Mouse (Mus musculus) yolk sac, embryonic 10.5 days (tissue): ENCODE measurements at regions not wholly inside any gene's neighbourhood (a gene's known extent, or its start where the extent isn't known, plus 50 kb on each side); places are given as distances from the start of the nearest gene placed in this dataset.
"Not testable (repeated sequence)": the region's sequence is repeated elsewhere in the genome, so short reads cannot be mapped to it uniquely, and the experiment has no call there.

Experiments
- DNase-seq: peaks from one replicate; pipeline ENCODE4 v3.0.0-alpha.2; 2017; ENCODE audit warnings: low spot score

DNA sequence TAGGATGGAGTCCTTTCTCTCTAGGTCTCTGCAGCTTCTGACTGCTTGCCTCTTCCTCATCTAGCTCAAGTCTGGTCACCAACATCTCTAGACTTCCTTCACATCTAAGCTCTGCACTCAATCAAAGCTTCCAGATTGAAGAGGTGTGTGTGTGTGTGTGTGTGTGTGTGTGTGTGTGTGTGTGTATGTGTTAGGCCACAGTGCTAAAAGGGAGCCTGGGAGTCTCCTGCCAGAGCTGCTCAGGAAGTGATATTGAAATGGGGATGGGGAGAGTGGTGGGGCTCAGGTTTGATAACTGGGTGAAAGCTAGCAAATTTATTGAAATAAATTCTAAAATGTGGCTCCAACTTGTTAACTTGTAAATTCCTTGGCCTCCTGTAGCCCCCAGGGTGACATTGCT, 73.3 kb downstream of the Gm31371 start:
- not testable (repeated sequence) for DNase-seq

DNA sequence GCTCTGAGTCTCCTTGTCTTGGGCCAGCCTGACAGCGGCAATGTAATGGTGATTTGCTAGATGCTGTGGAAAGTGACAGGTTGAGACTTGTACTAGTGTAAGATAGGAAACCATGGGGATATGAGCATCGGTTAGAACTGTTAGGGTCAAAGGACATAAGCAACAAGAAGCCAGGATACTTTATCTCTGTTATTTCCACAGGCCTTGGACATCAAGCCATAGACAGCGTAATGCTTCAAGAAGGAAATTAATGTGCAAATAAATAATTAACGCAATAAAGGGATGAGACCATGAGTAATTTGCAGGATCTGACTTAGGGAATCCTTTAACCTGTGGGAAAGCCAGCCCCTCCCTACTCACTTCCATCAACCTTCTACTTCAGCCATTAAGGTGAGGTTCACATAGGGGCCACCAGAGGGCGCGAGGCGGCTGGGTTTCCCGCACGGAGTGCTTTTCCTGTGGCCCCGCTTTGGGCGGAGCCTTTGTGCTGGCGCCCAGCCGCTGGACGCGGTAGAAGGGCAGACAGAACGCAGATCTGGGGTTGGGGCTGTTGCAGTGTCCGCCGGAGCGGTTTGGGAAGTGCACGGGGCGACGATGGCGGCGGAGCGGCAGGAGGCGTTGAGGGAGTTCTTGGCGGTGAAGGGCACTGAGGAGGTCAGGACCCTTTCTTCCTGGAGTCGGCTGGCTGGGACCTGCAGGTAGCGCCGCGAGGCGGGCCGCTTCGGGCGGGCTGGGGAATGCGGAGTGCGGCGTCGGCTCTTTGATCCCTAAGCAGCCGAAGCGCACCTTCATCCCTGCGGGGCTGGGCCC, 76.5 kb downstream of the Gm31371 start:
- DNase-seq: peak; percentile 81

DNA sequence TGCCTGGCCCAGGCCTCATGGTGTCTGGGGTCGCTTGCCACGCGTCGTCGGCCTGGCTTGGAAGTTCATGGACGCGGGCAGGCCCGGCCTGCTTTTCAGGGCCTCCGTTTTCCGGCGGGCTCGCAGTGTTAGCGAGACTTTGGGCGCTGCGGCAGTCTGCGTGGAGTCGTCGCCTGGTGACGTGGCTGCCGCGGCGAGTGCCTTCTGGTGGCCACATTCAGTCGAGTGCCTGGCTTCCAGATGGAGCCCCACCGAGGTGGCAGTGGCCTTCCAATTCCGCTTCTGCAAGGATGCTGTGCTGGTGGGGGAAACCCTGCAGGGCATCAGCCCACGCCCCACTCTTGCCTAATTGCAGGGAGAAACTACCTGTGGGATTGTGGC, 77.1 kb downstream of the Gm31371 start:
- not testable (repeated sequence) for DNase-seq

DNA sequence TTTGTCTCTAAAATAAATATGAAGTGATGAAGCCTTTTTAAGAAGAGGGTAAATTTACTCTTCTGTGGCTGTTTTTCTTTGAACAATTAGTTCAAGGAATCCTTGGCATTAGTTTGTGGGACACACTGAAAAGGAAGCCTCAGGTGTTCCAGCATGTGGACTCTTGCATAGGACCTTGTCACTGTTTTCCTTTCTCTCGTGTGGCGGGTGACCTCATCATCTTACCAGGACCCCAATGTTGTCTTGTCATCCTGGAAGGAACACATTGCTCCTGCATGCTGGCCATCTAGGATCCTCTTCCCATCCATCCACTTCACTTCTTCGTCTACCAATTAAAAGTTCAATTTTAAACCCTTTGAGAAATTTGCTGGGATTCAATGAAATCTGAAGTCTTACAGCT, 104.9 kb downstream of the Gm31371 start:
- not testable (repeated sequence) for DNase-seq

DNA sequence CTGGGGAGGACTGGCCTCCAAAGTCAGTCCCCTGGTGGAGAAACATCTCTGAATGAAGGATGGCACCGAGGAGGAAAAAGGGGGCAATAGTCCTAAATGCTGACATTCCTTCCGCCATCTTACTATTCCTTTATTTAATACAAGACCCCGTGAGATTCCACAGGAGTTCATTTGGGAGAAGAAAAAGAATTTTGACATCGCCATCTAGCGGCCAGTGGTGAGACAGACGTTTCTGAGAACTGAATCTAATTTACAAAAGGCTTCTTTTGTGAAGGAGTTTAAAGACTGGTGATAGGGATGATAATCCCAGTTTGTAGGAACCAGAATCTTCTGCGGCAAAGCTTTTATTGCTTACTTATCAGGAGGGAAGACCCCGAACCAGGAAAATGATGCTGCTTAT, 107.8 kb downstream of the Gm31371 start:
- DNase-seq: not testable (repeated sequence)

DNA sequence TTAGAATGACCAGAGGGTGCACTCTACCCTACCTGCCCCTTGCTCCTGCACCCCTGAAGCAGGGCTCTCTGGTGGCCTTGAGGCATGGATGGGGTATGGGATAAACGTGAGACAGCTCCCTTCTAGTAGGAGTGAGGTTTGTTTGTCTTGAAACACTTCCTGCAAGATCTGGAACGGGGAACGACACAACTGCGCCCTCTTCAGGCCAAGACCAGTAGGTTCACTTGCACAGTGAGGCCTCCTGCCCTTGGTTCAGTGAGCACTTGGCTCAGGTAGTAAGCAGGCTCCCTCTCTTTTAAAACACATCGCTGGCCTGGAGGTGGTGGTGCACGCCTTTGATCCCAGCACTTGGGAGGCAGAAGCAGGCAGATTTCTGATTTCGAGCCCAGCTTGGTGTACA, 110.1 kb downstream of the Gm31371 start:
- DNase-seq: not testable (repeated sequence)

DNA sequence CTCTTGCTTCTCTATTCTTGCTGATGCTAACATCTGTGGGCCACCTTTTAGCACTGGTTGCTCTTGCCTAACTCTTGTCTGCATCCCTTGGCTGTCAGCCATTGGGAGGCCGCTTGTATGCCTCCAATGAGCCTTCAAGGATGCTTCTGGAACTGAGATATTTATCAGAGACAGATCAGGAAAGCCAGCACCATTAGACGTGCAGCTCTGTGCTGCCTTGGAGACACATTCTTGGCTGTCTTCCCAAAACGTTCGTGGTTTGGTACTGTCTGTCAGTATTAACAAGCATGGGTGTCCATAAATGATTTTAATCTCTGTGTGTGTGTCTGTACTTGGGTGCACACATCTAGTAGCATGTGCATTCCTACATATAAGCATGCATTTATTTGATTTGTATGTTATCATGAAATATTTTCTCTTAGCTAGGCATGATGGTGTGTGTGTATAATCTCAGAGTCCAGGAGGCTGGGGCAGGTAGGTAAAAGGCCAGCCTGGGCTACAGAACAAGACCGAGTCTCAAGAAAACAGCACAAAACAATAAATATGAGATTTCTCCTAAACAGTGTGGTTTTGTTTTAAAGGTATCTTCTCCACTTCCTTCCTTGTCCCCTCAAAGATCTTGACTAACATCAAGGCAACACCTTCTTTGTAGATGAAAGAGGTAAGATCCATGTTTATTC, 111.4 kb downstream of the Gm31371 start:
- not testable (repeated sequence) for DNase-seq

DNA sequence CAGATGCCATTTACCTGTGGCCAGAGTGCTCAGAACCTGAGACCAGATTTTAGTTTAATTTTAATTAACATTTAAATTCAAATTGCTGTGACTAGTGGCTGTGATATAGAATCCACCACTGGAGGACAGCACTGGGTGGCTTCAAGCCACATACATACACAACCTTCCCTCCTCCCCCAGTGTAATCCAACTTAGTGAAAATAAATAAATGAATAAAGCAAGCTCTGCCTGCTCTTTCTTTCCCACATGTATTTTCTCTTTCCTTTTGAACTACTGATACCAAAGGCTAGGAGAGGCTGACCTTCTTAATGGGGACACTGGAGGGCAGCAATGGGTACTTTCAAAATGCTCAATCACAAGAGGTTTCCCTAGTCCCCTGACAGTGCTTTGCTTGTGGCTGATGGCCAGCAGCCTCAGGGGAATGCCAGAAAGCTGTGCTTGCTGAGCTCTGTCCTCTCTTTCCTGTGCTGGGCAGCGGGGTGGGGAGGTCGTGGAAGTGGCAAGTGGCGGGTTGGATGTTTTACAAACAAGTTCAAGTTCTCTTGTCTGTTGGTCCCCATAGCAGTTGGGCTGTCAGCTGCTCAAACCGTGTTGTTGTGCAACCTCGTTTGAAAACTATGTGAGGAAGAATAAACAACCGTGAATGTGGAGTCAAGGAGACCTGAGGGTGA, 112.4 kb downstream of the Gm31371 start:
- not testable (repeated sequence) for DNase-seq

DNA sequence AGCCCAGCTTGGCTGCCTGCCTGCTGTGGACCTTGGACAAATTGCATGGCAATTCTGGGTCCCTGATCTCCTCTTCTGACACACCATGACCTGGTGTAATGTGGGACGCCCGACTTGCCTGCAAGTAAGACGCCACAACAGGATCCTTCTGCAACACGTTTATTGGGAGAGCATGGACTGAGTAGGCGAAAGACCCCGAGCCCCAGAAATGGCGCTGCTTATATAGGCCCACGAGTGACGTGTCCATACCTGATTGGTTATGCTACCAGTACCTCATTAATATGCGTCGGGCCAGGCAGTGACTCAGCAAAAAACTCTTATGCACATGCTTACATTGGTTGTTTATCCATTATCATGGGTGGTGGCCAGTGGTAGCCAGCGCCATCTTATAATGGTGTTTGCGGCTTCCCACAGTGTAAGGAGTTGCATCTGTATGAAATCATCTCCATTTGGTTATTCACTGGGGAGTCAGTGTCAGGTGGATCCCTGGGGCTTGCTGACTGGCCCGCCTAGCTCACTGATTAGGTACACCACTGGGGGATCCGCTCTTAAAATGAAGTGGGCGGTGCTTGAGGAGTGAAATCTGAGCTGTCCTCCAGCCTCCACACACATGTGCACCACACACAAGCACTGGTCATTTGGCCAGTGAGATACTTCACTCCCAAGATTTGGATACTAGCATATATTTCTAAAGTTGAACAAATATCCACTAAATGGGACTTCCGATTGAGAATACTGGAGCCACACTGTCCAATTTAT, 113.1 kb downstream of the Gm31371 start:
- not testable (repeated sequence) for DNase-seq

DNA sequence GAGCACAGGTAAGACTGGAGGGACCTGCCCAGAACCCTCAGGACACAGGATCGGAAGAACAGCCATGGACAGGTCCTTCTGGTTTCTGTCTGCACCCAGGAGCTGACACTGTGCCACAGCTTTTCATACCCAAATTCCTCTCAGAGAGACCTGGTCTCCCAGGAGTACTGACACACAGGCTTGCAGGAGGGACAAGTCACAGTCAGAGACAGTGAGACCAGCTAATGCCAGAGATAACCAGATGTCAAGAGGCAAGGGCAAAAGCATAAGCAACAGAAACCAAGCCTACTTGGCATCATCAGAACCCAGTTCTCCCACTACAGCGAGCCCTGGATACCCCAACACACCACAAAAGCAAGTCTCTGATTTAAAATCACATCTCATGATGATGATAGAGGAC, 122.3 kb downstream of the Gm31371 start:
- DNase-seq: not testable (repeated sequence)

DNA sequence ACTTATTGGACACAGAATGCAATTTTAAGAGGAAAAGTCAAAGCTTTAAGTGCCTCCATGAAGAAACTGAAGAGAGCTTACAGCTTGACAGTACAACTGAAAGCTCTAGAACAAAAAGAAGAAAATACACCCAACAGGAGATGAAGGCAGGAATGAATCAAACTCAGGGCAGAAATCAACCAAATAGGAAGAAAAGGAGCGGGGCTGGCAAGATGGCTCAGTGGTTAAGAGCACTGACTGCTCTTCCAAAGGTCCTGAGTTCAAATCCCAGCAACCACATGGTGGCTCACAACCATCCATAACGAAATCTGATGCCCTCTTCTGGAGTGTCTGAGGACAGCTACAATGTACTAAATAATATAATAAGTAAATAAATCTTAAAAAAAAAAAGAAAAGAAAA, 124.8 kb downstream of the Gm31371 start:
- DNase-seq: not testable (repeated sequence)

DNA sequence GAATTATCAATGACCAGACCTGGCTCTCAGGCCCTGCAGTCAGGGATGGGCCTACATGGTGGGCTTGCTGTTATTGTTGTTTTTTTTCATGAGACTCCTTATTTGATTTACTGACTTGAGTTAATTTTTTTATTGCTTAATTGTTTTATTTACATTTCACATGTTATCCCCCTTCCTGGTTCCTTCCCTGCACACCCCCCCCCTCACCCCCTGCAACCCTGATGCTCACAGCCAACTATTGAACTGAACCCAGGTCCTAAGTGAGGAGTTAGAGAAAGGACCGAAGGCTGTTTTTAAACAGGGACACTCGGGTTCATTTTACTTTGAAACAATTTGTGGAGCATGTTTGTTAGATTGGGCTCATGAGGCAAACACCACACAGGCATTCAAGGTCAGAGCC, 126.9 kb downstream of the Gm31371 start:
- not testable (repeated sequence) for DNase-seq

DNA sequence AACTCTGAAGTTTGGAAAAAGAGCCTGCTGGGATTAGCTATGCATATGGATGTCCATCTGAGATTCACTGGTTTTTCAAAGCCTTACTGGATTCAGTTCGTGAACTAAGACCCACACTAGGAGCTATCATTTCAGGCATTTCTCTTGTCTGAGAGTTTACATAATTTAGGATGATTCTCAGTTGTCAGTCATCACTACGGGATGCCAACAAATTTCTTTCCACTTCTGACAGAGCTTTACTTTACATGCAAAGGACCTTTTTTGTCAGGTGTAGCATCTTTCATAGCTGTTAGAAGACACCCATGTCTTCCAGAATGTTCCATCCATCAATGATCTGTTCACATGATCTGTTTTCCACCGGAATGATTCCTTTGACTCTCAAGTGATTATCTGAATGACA, 154.4 kb downstream of the Gm31371 start:
- not testable (repeated sequence) for DNase-seq

DNA sequence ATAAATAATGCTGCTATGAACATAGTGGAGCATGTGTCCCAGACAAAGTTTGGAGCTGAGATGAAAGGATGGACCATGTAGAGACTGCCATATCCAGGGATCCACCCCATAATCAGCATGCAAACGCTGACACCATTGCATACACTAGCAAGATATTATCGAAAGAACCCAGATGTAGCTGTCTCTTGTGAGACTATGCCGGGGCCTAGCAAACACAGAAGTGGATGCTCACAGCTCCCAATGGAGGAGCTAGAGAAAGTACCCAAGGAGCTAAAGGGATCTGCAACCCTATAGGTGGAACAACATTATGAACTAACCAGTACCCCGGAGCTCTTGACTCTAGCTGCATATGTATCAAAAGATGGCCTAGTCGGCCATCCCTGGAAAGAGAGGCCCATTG, 194.9 kb downstream of the Gm31371 start:
- DNase-seq: not testable (repeated sequence)

DNA sequence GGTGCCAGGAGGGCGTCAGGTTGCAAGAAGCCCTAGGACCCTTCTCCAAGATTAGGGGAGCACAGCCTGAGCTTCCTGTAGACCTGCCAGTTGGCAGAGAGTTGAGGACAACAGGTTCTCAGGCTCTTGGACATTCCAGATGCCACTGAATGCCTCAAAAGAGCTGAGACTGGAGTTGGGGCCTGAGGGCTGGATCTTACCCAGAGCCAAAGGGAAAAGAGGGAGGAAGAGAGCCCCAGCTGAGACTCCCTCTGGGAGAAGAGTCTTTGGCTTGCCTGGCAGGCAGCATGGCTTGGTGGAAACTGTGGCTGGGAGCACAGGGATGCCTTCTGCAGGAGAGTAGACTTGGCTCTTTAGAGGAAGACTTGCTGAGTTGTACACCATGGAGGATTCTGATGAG, 197.0 kb downstream of the Gm31371 start:
- DNase-seq: not testable (repeated sequence)

DNA sequence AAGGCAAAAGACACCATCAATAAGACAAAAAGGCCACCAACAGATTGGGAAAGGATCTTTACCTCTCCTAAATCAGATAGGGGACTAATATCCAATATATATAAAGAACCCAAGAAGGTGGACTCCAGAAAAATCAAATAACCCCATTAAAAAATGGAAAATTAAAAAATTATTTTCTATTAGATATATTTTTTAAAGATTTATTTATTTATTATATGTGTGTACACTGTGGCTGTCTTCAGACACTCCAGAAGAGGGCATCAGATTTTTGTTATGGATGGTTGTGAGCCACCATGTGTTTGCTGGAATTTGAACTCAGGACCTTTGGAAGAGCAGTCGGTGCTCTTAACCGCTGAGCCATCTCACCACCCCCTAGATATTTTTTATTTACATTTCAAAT, 199.2 kb downstream of the Gm31371 start:
- not testable (repeated sequence) for DNase-seq

DNA sequence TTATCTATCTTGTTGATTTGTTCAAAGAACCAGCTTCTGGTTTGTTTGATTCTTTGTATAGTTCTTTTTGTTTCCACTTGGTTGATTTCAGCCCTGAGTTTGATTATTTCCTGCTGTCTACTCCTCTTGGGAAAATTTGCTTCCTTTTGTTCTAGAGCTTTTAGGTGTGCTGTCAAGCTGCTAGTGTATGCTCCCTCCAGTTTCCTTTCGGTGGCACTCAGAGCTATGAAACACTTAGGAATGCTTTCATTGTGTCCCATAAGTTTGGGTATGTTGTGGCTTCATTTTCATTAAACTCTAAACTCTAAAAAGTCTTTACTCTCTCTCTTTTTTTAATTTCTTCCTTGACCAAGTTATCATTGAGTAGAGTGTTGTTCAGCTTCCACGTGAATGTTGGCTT, 204.0 kb downstream of the Gm31371 start:
- DNase-seq: not testable (repeated sequence)

DNA sequence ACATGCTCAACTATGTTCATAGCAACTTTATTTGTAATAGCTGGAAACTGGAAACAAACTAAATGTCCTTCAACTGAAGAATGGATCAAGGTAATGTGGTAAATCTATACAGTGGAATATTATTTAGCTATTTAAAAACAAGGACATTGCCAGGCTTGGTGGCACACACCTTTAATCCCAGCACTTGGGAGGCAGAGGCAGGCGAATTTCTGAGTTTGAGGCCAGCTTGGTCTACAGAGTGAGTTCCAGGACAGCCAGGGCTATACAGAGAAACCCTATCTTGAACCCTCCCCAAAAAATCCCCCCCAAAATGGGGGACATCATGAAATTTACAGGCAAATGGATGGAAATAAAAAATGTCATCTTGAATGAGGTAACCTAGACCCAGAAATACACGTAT, 213.6 kb downstream of the Gm31371 start:
- not testable (repeated sequence) for DNase-seq

DNA sequence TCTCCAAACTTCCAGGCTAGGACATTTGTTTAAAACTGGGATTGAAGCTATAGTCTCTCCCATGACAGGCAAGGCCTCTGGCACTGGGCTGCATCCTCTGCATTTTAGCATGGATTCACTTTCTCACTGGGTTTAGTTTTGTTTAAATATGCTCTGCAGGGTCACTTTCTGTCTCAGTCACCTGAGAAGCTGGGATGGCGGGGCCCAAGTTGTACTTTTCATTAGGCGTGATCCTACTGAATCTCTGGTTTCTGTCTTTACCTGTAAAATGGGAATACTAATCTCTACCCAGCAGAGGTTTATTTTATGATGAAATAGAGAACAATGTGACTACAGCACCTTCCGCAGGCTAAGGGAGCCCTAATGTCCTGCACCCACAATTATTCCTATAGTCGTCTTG, 216.4 kb downstream of the Gm31371 start:
- peak; percentile 0 for DNase-seq

DNA sequence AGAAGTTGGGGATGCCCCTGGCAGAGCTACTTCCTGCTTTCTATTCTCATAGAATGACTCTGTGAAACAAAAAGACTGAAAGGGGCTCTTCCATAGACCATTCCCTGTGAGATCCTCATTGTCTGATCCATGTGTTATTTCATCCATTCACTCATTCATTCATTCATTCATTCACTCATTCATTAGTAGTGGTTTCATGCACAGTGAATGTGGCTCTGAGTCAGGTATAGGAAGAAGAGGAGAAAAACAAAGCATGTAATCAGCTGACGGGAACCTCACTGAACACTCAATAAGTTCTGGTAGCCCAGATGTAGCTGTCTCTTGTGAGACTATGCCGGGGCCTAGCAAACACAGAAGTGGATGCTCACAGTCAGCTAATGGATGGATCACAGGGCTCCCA, 217.0 kb downstream of the Gm31371 start:
- not testable (repeated sequence) for DNase-seq

DNA sequence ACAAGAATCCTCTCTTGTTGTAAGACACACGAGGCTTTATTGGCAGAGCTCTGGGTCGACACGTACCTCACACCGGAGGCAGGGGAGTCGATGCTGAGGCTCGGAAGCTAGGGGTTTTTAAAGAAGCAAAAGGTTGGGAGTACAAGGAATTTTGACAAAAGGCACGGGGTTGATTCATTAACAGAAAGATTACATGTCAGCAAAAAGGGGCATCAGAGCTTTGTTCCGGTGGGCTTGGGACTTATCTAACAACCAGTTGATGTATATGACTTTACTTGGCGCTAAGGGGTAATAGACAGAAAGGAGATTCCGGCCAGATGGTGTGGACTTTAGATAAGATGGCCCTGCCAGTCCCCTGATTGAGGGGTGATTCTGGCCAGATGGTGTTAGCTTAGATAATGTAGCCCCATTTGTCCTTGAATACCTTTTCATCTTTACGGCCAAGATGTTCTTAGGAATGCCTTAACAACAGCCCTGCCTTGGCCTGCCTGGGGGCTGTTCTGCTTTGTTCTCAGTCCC, 218.3 kb downstream of the Gm31371 start:
- DNase-seq: peak; percentile 1
